Mouse (Mus musculus): ENCODE measurements around the gene Tcte2.
A peak's percentile ranks its signal among the peaks of the same experiment; 100 is the strongest.

Gene Tcte2

GRCm38 (mm10) chr17:13720187-13720586 lies 41.4 kb downstream of the Tcte2 start:
- DNase-seq (ENCODE audit: low spot score in 2 of 2), result no peak

- no peak for DNase-seq (ENCODE audit: low spot score in 2 of 2)
These were observed 44.2 kb downstream of the Tcte2 start for GRCm38 (mm10) chr17:13717428-13717827.

- no peak for DNase-seq (ENCODE audit: low spot score in 2 of 2)
These were observed 45.3 kb downstream of the Tcte2 start for GRCm38 (mm10) chr17:13716336-13716735.

GRCm38 (mm10) chr17:13715511-13715910 lies 46.1 kb downstream of the Tcte2 start:
- DNase-seq (ENCODE audit: low spot score in 2 of 2), result no peak

- DNase-seq (ENCODE audit: low spot score in 2 of 2), result no peak
These were observed 47.0 kb downstream of the Tcte2 start for GRCm38 (mm10) chr17:13714654-13715053.

GRCm38 (mm10) chr17:13714128-13714527 lies 47.5 kb downstream of the Tcte2 start:
- DNase-seq (ENCODE audit: low spot score in 2 of 2), result no peak

- DNase-seq (ENCODE audit: low spot score in 2 of 2), result no peak
These were observed 49.1 kb downstream of the Tcte2 start for GRCm38 (mm10) chr17:13712518-13712917.

- no peak for DNase-seq (ENCODE audit: low spot score in 2 of 2)
These were observed 49.5 kb downstream of the Tcte2 start for GRCm38 (mm10) chr17:13712116-13712515.

GRCm38 (mm10) chr17:13711173-13711572 lies 50.5 kb downstream of the Tcte2 start:
- DNase-seq (ENCODE audit: low spot score in 2 of 2), result no peak

- DNase-seq (ENCODE audit: low spot score in 2 of 2), result no peak
These were observed 56.1 kb downstream of the Tcte2 start for GRCm38 (mm10) chr17:13705481-13705921.

GRCm38 (mm10) chr17:13703611-13704320 lies 57.9 kb downstream of the Tcte2 start:
- DNase-seq (ENCODE audit: low spot score in 2 of 2), result no peak

GRCm38 (mm10) chr17:13700131-13701016 lies 61.3 kb downstream of the Tcte2 start:
- peak in 1 of 2 experiments; percentile 70 for DNase-seq (ENCODE audit: low spot score in 2 of 2)

GRCm38 (mm10) chr17:13699716-13700115 lies 61.9 kb downstream of the Tcte2 start:
- no peak for DNase-seq (ENCODE audit: low spot score in 2 of 2)

- no peak for DNase-seq (ENCODE audit: low spot score in 2 of 2)
These were observed 63.4 kb downstream of the Tcte2 start for GRCm38 (mm10) chr17:13698194-13698593.

- no peak for DNase-seq (ENCODE audit: low spot score in 2 of 2)
These were observed 64.0 kb downstream of the Tcte2 start for GRCm38 (mm10) chr17:13697646-13698045.

GRCm38 (mm10) chr17:13695881-13696280 lies 65.7 kb downstream of the Tcte2 start:
- no peak for DNase-seq (ENCODE audit: low spot score in 2 of 2)

GRCm38 (mm10) chr17:13695211-13695610 lies 66.4 kb downstream of the Tcte2 start:
- DNase-seq (ENCODE audit: low spot score in 2 of 2), result no peak

GRCm38 (mm10) chr17:13694181-13694580 lies 67.4 kb downstream of the Tcte2 start:
- no peak for DNase-seq (ENCODE audit: low spot score in 2 of 2)

- DNase-seq (ENCODE audit: low spot score in 2 of 2), result no peak
These were observed 74.0 kb downstream of the Tcte2 start for GRCm38 (mm10) chr17:13687656-13688055.

GRCm38 (mm10) chr17:13687086-13687485 lies 74.5 kb downstream of the Tcte2 start:
- DNase-seq (ENCODE audit: low spot score in 2 of 2), result no peak

GRCm38 (mm10) chr17:13685621-13686020 lies 76.0 kb downstream of the Tcte2 start:
- no peak for DNase-seq (ENCODE audit: low spot score in 2 of 2)

GRCm38 (mm10) chr17:13684256-13684655 lies 77.4 kb downstream of the Tcte2 start:
- no peak for DNase-seq (ENCODE audit: low spot score in 2 of 2)

Data from urinary bladder, postnatal 4 days (tissue).